Mouse (Mus musculus) c-Kit-positive CD71-positive TER-119-negative erythroid progenitor cells, embryonic 14.5 days (primary cell): ENCODE data around the gene Chst12.

Source experiments
- DNase-seq: peaks from one replicate; pipeline ENCODE4 v3.0.0-alpha.2; 2013; ENCODE audit warnings: low read depth

The Chst12 gene

DNA sequence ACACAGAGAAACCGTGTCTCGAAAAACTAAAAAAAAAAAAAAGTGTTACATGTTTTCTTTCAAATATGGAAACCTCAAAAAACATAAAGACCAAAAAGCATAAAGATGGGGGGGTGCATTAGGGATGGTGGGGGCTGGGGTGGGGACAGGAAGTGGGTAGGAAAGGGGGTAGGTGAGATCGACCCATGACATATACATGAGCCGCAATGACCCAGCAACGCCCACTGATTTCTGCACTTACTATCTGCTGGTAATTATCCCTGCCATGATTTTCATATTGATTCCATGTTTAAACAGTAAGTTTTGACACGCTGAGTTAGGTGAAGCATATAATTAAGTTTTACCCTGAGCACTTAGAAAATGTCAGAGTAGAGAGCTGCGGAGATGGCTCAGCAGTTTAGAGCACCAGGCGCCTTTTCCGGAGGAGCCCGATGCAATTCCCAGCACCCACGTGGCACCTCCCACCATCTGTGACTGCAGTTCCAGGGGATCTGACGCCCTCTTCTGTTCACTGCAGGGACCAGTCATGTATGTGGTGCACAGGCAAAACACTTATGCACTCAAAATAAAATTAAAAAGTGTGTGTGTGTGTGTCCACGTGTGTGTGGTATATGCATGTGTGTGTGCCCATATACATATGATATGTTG, 65.0 kb downstream of the Chst12 start:
- DNase-seq: no peak

- no peak for DNase-seq
Measured at GRCm38 (mm10) chr5:140571201-140571600, 65.9 kb downstream of the Chst12 start.

DNA sequence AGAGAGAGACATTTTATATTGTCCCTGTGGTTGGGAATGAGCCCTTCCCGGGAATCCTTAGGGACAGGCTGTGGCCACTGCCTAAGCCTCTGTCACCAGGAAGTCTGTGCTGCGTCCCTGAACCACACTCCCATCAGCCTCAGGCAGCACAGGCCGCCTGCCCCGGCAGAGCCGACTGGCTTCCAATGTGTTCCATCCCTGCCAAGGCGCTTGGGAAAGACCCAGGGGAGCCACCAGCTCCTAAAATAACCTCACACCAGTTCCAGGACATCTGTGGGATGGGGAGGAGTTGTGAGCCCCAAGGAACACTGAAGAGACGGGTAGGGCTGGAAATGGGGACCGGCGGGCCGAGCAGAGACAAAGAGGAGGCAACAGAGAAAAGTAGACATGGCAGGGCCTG, 66.3 kb downstream of the Chst12 start:
- no peak for DNase-seq

DNA sequence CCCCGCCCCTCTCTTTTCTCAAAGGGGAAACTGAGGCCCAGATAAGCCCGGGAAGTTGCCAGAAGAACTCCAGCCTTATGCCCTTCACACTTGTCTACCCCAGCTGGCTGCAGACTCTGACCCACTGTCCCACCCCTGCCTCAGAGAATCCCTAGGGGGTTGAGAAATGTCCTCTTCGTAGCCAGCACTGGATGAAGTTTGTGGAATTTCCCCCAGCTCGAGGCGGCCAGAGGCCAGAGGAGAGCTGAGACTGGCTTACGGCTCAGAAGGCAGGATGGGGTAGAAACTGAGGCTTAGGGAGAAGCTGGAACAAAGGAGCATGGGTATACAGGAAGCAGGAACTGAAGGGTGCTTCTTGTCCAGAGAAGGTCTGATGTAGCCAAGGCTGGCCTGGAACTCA, 67.3 kb downstream of the Chst12 start:
- no peak for DNase-seq
